Mouse (Mus musculus): ENCODE results near the gene Spocd1. TPM values are rescaled to one million over a fixed set of nuclear protein-coding genes. Genes with fewer than 3 reads are reported as not detected.

The Spocd1 gene
- polyA plus RNA-seq, 1 experiment from 2014 or later: 0.06 TPM

GRCm38 (mm10) chr4:129952241-129952810 is 23.3 kb downstream of the Spocd1 start:
- H3K9me3 ChIP-seq: no peaks in the 10 kb centered on the region
- peaks cover 5% of the 10 kb centered on the region; the same call in 1 of the 2 replicates for H3K27me3 ChIP-seq

GRCm38 (mm10) chr4:129954527-129954926 is 25.5 kb downstream of the Spocd1 start:
- WGBS: 61% methylated on average over 2 of the region's 2 CpGs
- Histone ChIP-seq H3K4me3 (no peak overlapping the region), H3K27me3 (peaks cover 7% of the 10 kb centered on the region; the same call in 1 of the 2 replicates), H3K27ac (no peak overlapping the region), H3K9me3 (no peaks in the 10 kb centered on the region), H3K9ac (0 out of 2 replicates have a peak overlapping the region, but pooled peaks have one; percentile 16), H3K4me1 (peaks cover 13% of the 10 kb centered on the region), H3K4me2 (no peak overlapping the region), H3K36me3 (no peaks in the 10 kb centered on the region)
- no peak for ATAC-seq (ENCODE audit: insufficient number of reproducible peaks, insufficient read depth, low FRiP score, low TSS enrichment, low read depth)

More at GRCm38 (mm10) chr4:129952241-129952810, 23.3 kb downstream of the Spocd1 start:
- Histone ChIP-seq H3K36me3 (no peaks in the 10 kb centered on the region), H3K27ac (no peak overlapping the region), H3K4me1 (peaks cover 13% of the 10 kb centered on the region), H3K4me3 (no peak overlapping the region), H3K4me2 (no peak overlapping the region), H3K9ac (no peak overlapping the region)
- ATAC-seq (ENCODE audit: insufficient number of reproducible peaks, insufficient read depth, low FRiP score, low TSS enrichment, low read depth): no peak
- WGBS: 48% methylated on average over 5 of the region's 5 CpGs

- H3K27me3 ChIP-seq: peaks cover 18% of the 10 kb centered on the region
- ATAC-seq (ENCODE audit: insufficient number of reproducible peaks, insufficient read depth, low FRiP score, low TSS enrichment, low read depth): peak; percentile 41; the same call in 1 of the 2 replicates
- peak overlapping the region; percentile 93 for H3K4me2 ChIP-seq
- H3K4me3 ChIP-seq: peak overlapping the region; percentile 48
- no peaks in the 10 kb centered on the region for H3K9me3 ChIP-seq
- peaks cover 8% of the 10 kb centered on the region for H3K4me1 ChIP-seq
- no peak overlapping the region for H3K27ac ChIP-seq
- 1% methylated on average over 37 of the region's 37 CpGs for WGBS
- peak overlapping the region; percentile 64 for H3K9ac ChIP-seq
- no peaks in the 10 kb centered on the region for H3K36me3 ChIP-seq
Observed at GRCm38 (mm10) chr4:129960180-129960944, 31.3 kb downstream of the Spocd1 start.

GRCm38 (mm10) chr4:129965294-129965693 is 36.2 kb downstream of the Spocd1 start:
- Histone ChIP-seq H3K27ac (no peak overlapping the region), H3K27me3 (peaks cover 17% of the 10 kb centered on the region), H3K9me3 (no peaks in the 10 kb centered on the region), H3K4me2 (no peak overlapping the region), H3K4me1 (peaks cover 14% of the 10 kb centered on the region), H3K4me3 (no peak overlapping the region), H3K9ac (no peak overlapping the region), H3K36me3 (no peaks in the 10 kb centered on the region)
- 67% methylated on average over 11 of the region's 11 CpGs for WGBS
- no peak for ATAC-seq (ENCODE audit: insufficient number of reproducible peaks, insufficient read depth, low FRiP score, low TSS enrichment, low read depth)

GRCm38 (mm10) chr4:129966201-129966600 is 37.2 kb downstream of the Spocd1 start:
- ATAC-seq (ENCODE audit: insufficient number of reproducible peaks, insufficient read depth, low FRiP score, low TSS enrichment, low read depth): no peak

GRCm38 (mm10) chr4:129967024-129968014 is 38.3 kb downstream of the Spocd1 start:
- Histone ChIP-seq H3K27ac (no peak overlapping the region), H3K4me3 (no peak overlapping the region), H3K27me3 (peaks cover 16% of the 10 kb centered on the region), H3K4me2 (0 out of 2 replicates have a peak overlapping the region, but pooled peaks have one; percentile 3), H3K9ac (no peak overlapping the region), H3K36me3 (no peaks in the 10 kb centered on the region), H3K4me1 (peaks cover 19% of the 10 kb centered on the region), H3K9me3 (no peaks in the 10 kb centered on the region)
- WGBS: 42% methylated on average over 13 of the region's 13 CpGs
- ATAC-seq (ENCODE audit: insufficient number of reproducible peaks, insufficient read depth, low FRiP score, low TSS enrichment, low read depth): peak; percentile 21; the same call in 1 of the 2 replicates

More at GRCm38 (mm10) chr4:129966201-129966600, 37.2 kb downstream of the Spocd1 start:
- Histone ChIP-seq H3K4me2 (no peak overlapping the region), H3K9me3 (no peaks in the 10 kb centered on the region), H3K36me3 (no peaks in the 10 kb centered on the region), H3K27ac (no peak overlapping the region), H3K4me1 (peaks cover 14% of the 10 kb centered on the region), H3K9ac (no peak overlapping the region), H3K4me3 (no peak overlapping the region), H3K27me3 (peaks cover 17% of the 10 kb centered on the region)
- WGBS: 20% methylated on average over 10 of the region's 10 CpGs

GRCm38 (mm10) chr4:129970168-129970567 is 41.1 kb downstream of the Spocd1 start:
- no peak overlapping the region for H3K4me2 ChIP-seq
- no peak overlapping the region for H3K27ac ChIP-seq
- no peak for ATAC-seq (ENCODE audit: insufficient number of reproducible peaks, insufficient read depth, low FRiP score, low TSS enrichment, low read depth)
- peaks cover 44% of the 10 kb centered on the region for H3K27me3 ChIP-seq
- H3K9me3 ChIP-seq: no peaks in the 10 kb centered on the region
- WGBS: 46% methylated on average over 8 of the region's 8 CpGs
- peaks cover 19% of the 10 kb centered on the region for H3K4me1 ChIP-seq
- H3K9ac ChIP-seq: no peak overlapping the region
- no peak overlapping the region for H3K4me3 ChIP-seq
- no peaks in the 10 kb centered on the region for H3K36me3 ChIP-seq

GRCm38 (mm10) chr4:129970861-129971260 is 41.8 kb downstream of the Spocd1 start:
- H3K27me3 ChIP-seq: peaks cover 49% of the 10 kb centered on the region
- WGBS: 75% methylated on average over 11 of the region's 11 CpGs

GRCm38 (mm10) chr4:129971989-129972388 is 42.9 kb downstream of the Spocd1 start:
- H3K9ac ChIP-seq: no peak overlapping the region
- H3K4me2 ChIP-seq: no peak overlapping the region
- no peak overlapping the region for H3K27ac ChIP-seq
- 28% methylated on average over 7 of the region's 7 CpGs for WGBS
- no peaks in the 10 kb centered on the region for H3K9me3 ChIP-seq
- ATAC-seq (ENCODE audit: insufficient number of reproducible peaks, insufficient read depth, low FRiP score, low TSS enrichment, low read depth): no peak
- H3K4me1 ChIP-seq: peaks cover 14% of the 10 kb centered on the region
- no peaks in the 10 kb centered on the region for H3K36me3 ChIP-seq
- peaks cover 52% of the 10 kb centered on the region for H3K27me3 ChIP-seq
- no peak overlapping the region for H3K4me3 ChIP-seq

More at GRCm38 (mm10) chr4:129970861-129971260, 41.8 kb downstream of the Spocd1 start:
- Histone ChIP-seq H3K4me2 (no peak overlapping the region), H3K9ac (no peak overlapping the region), H3K27ac (no peak overlapping the region), H3K9me3 (no peaks in the 10 kb centered on the region), H3K4me1 (peaks cover 19% of the 10 kb centered on the region), H3K4me3 (no peak overlapping the region), H3K36me3 (no peaks in the 10 kb centered on the region)
- no peak for ATAC-seq (ENCODE audit: insufficient number of reproducible peaks, insufficient read depth, low FRiP score, low TSS enrichment, low read depth)

- Histone ChIP-seq H3K9me3 (no peaks in the 10 kb centered on the region), H3K9ac (no peak overlapping the region), H3K27ac (no peak overlapping the region), H3K36me3 (no peaks in the 10 kb centered on the region), H3K4me2 (no peak overlapping the region), H3K27me3 (peaks cover 63% of the 10 kb centered on the region), H3K4me1 (0 out of 2 replicates have a peak, but pooled peaks cover 14% of the 10 kb centered on the region), H3K4me3 (no peak overlapping the region)
- ATAC-seq (ENCODE audit: insufficient number of reproducible peaks, insufficient read depth, low FRiP score, low TSS enrichment, low read depth): no peak
- 66% methylated on average over 9 of the region's 9 CpGs for WGBS
Observed at GRCm38 (mm10) chr4:129974285-129974684, 45.2 kb downstream of the Spocd1 start.

GRCm38 (mm10) chr4:129977256-129977655 is 48.2 kb downstream of the Spocd1 start:
- H3K9me3 ChIP-seq: no peaks in the 10 kb centered on the region
- H3K36me3 ChIP-seq: no peaks in the 10 kb centered on the region
- H3K9ac ChIP-seq: no peak overlapping the region
- 66% methylated on average over 4 of the region's 4 CpGs for WGBS
- no peak overlapping the region for H3K4me3 ChIP-seq
- no peak overlapping the region for H3K4me2 ChIP-seq
- no peak for ATAC-seq (ENCODE audit: insufficient number of reproducible peaks, insufficient read depth, low FRiP score, low TSS enrichment, low read depth)
- no peak overlapping the region for H3K27ac ChIP-seq
- H3K27me3 ChIP-seq: peaks cover 76% of the 10 kb centered on the region
- peaks cover 18% of the 10 kb centered on the region for H3K4me1 ChIP-seq
